Mouse (Mus musculus) erythroblast, embryonic 14.5 days (primary cell): ENCODE results near the gene Alk.

Experiments used
- GATA1 ChIP-seq: IDR thresholded peaks from 2 replicates; pipeline ENCODE4 v1.6.1; 2012; ENCODE audit warnings: low read length, inconsistent platforms, mixed read lengths
- TAL1 ChIP-seq: IDR thresholded peaks from 3 replicates; pipeline ENCODE4 v1.6.1; 2012; ENCODE audit warnings: low read length, inconsistent platforms, mixed read lengths

- TF ChIP-seq GATA1 (no peak), TAL1 (no peak)
Measured at GRCm38 (mm10) chr17:72523006-72523405, 81.4 kb downstream of the Alk start.
